25 mouse cellular contexts compared by ENCODE assay signal in genomic region chr6:115931639-115932038, GRCm38 (mm10). TPM values are rescaled to one million over a fixed set of nuclear protein-coding genes. Genes with fewer than 3 reads are reported as not detected.
DNase-seq lines count a peak whose midpoint lies in the region; ATAC-seq and TF ChIP-seq lines count a peak whose summit lies in the region.
"Had no signal": no experiment of that assay in that cellular context is flagged by ENCODE, and none has a peak within 500 bp of the region (broad histone marks: within the 10 kb centered on the region; RNA-seq: fewer than 3 reads in every experiment).

Gene Rho, plus strand, starts transcription at chr6:115931748.

- H3K4me1 ChIP-seq in heart, embryonic 11.5 days (ENCODE audit: control insufficient read depth, insufficient read depth, low read length) = peaks cover 19% of the 10 kb centered on the region
- peaks cover 29% of the 10 kb centered on the region for H3K4me1 ChIP-seq in midbrain, embryonic 10.5 days
- H3K4me1 ChIP-seq in midbrain, embryonic 13.5 days (replicated peaks) = peaks cover 24% of the 10 kb centered on the region; the same call in 1 of the 2 replicates
- peaks cover 4% of the 10 kb centered on the region for H3K4me1 ChIP-seq in stomach, embryonic 16.5 days (ENCODE audit: control insufficient read depth, insufficient read depth, low read length)
- no peaks in the 10 kb centered on the region for H3K4me1 ChIP-seq in stomach, postnatal 0 days (replicated peaks; ENCODE audit: control insufficient read depth, insufficient read depth)

- H3K4me2 ChIP-seq in heart, embryonic 11.5 days = no peak within 1 kb of the TSS
- H3K4me2 ChIP-seq in midbrain, embryonic 13.5 days (replicated peaks) = no peak within 1 kb of the TSS
- H3K4me2 ChIP-seq in stomach, embryonic 16.5 days (ENCODE audit: low read depth, low read length) = no peak within 1 kb of the TSS
- H3K4me2 ChIP-seq in stomach, postnatal 0 days (replicated peaks; ENCODE audit: low read depth) = no peak within 1 kb of the TSS
- H3K4me2 ChIP-seq: embryonic facial prominence, embryonic 12.5 days had no signal

- no peak for TF ChIP-seq CTCF in stomach, postnatal 0 days (IDR thresholded peaks at IDR 0.05; ENCODE audit: low read depth)

- H3K36me3 ChIP-seq in heart, embryonic 11.5 days (ENCODE audit: control insufficient read depth, insufficient read depth, low read length) = no peaks in the 10 kb centered on the region
- H3K36me3 ChIP-seq in midbrain, embryonic 10.5 days = no peaks in the 10 kb centered on the region
- H3K36me3 ChIP-seq in midbrain, embryonic 13.5 days = no peaks in the 10 kb centered on the region
- no peaks in the 10 kb centered on the region for H3K36me3 ChIP-seq in stomach, embryonic 16.5 days (ENCODE audit: control insufficient read depth, insufficient read depth, low read length)
- H3K36me3 ChIP-seq in stomach, postnatal 0 days (ENCODE audit: control insufficient read depth, insufficient read depth, low read length) = no peaks in the 10 kb centered on the region
- H3K36me3 ChIP-seq: embryonic facial prominence, embryonic 12.5 days; hindbrain, embryonic 10.5 days had no signal

- no peaks in the 10 kb centered on the region for H3K27me3 ChIP-seq in heart, embryonic 11.5 days (ENCODE audit: control insufficient read depth, insufficient read depth, low read length)
- H3K27me3 ChIP-seq in midbrain, embryonic 10.5 days (ENCODE audit: low read depth, poor library complexity, severe bottlenecking) = no peaks in the 10 kb centered on the region
- no peaks in the 10 kb centered on the region for H3K27me3 ChIP-seq in midbrain, embryonic 13.5 days
- no peaks in the 10 kb centered on the region for H3K27me3 ChIP-seq in stomach, embryonic 16.5 days (ENCODE audit: control insufficient read depth, insufficient read depth, low read length)
- no peaks in the 10 kb centered on the region for H3K27me3 ChIP-seq in stomach, postnatal 0 days (ENCODE audit: control insufficient read depth, insufficient read depth, low read length)
- H3K27me3 ChIP-seq: CH12.LX; embryonic facial prominence, embryonic 12.5 days had no signal

- DNase-seq in heart, postnatal 36 days = no peak
- DNase-seq in midbrain, embryonic 10.5 days (ENCODE audit: low spot score) = no peak
- no peak for DNase-seq in stomach, postnatal 0 days (ENCODE audit: low spot score)
- DNase-seq in retina, postnatal 7 days (ENCODE audit: low read depth, low spot score) = peak; percentile 58
- no peak for DNase-seq in cerebellum, postnatal 14 days
- DNase-seq: adrenal gland, postnatal 25 days; cerebellum, adult 18-20 months; cerebellum, adult 9-11 months; embryo, embryonic 11 days; gastrocnemius, adult 2 months; gastrocnemius, postnatal 25 days; heart, postnatal 14 days had no signal

- intact Hi-C loops in heart, postnatal 36 days (cut with DNase I) = no loop called here

- H3K9me3 ChIP-seq in heart, embryonic 11.5 days (replicated peaks; ENCODE audit: control insufficient read depth, low read length) = no peaks in the 10 kb centered on the region
- no peaks in the 10 kb centered on the region for H3K9me3 ChIP-seq in midbrain, embryonic 10.5 days (replicated peaks)
- no peaks in the 10 kb centered on the region for H3K9me3 ChIP-seq in midbrain, embryonic 13.5 days
- no peaks in the 10 kb centered on the region for H3K9me3 ChIP-seq in stomach, embryonic 16.5 days (replicated peaks; ENCODE audit: control insufficient read depth, low read length)
- no peaks in the 10 kb centered on the region for H3K9me3 ChIP-seq in stomach, postnatal 0 days (ENCODE audit: control insufficient read depth, low read length)
- H3K9me3 ChIP-seq: embryonic facial prominence, embryonic 12.5 days; hindbrain, embryonic 10.5 days had no signal

- H3K9ac ChIP-seq in heart, embryonic 11.5 days (ENCODE audit: low read depth, low read length) = peak within 1 kb of the TSS; percentile 22; the same call in 1 of the 2 replicates
- H3K9ac ChIP-seq in midbrain, embryonic 13.5 days (replicated peaks) = no peak within 1 kb of the TSS
- 0 out of 2 replicates have a peak within 1 kb of the TSS, but pooled peaks have one; percentile 15 for H3K9ac ChIP-seq in stomach, embryonic 16.5 days (ENCODE audit: low read length)
- H3K9ac ChIP-seq in stomach, postnatal 0 days (ENCODE audit: low read length) = no peak within 1 kb of the TSS
- H3K9ac ChIP-seq: embryonic facial prominence, embryonic 12.5 days had no signal

- no peak for TF ChIP-seq EP300 in stomach, postnatal 0 days (optimal IDR thresholded peaks at IDR 0.05)

- ATAC-seq in heart, embryonic 11.5 days (replicated peaks; ENCODE audit: insufficient number of reproducible peaks, low FRiP score, low TSS enrichment) = no peak
- no peak for ATAC-seq in midbrain, embryonic 13.5 days
- ATAC-seq in stomach, embryonic 16.5 days (ENCODE audit: insufficient read depth, low FRiP score) = no peak
- ATAC-seq in stomach, postnatal 0 days (ENCODE audit: low FRiP score, low TSS enrichment) = no peak
- ATAC-seq: forebrain, embryonic 14.5 days; hindbrain, embryonic 16.5 days; inflammation-experienced regulatory T-cells, adult 6 months; intestine, postnatal 0 days had no signal

- no peak within 1 kb of the TSS for H3K4me3 ChIP-seq in heart, embryonic 11.5 days (ENCODE audit: low read depth, low read length)
- H3K4me3 ChIP-seq in midbrain, embryonic 10.5 days = no peak within 1 kb of the TSS
- H3K4me3 ChIP-seq in midbrain, embryonic 13.5 days (replicated peaks) = no peak within 1 kb of the TSS
- H3K4me3 ChIP-seq in stomach, embryonic 16.5 days (replicated peaks; ENCODE audit: low read length) = no peak within 1 kb of the TSS
- no peak within 1 kb of the TSS for H3K4me3 ChIP-seq in stomach, postnatal 0 days (ENCODE audit: low read depth, low read length)
- H3K4me3 ChIP-seq: embryonic facial prominence, embryonic 12.5 days; gastrocnemius, adult 2 months; hindbrain, embryonic 10.5 days had no signal

- 86% methylated on average over 14 of the region's 14 CpGs for WGBS in heart, embryonic 11.5 days (ENCODE audit: insufficient replicate concordance)
- WGBS in midbrain, embryonic 10.5 days = 89% methylated on average over 14 of the region's 14 CpGs
- WGBS in midbrain, embryonic 13.5 days = 85% methylated on average over 14 of the region's 14 CpGs
- WGBS in stomach, embryonic 16.5 days = 82% methylated on average over 14 of the region's 14 CpGs
- 86% methylated on average over 14 of the region's 14 CpGs for WGBS in stomach, postnatal 0 days

- H3K27ac ChIP-seq in heart, embryonic 11.5 days (ENCODE audit: low read depth, low read length) = no peak within 1 kb of the TSS
- 0 out of 2 replicates have a peak within 1 kb of the TSS, but pooled peaks have one; percentile 0 for H3K27ac ChIP-seq in midbrain, embryonic 10.5 days (replicated peaks)
- H3K27ac ChIP-seq in midbrain, embryonic 13.5 days = no peak within 1 kb of the TSS
- no peak within 1 kb of the TSS for H3K27ac ChIP-seq in stomach, embryonic 16.5 days (ENCODE audit: low read length)
- H3K27ac ChIP-seq in stomach, postnatal 0 days (replicated peaks) = no peak within 1 kb of the TSS
- H3K27ac ChIP-seq: embryonic facial prominence, embryonic 12.5 days; gastrocnemius, adult 2 months had no signal

RNA-seq across cellular contexts. Expression of gene Rho, which starts in this region (rescaled TPM):
- 0.04 and 0.16 TPM in 2 replicates for polyA plus RNA-seq in heart, embryonic 11.5 days (2014; fragmentation: Nextera tagmentation; extraction: Ambion mirVana)
- not detected for total RNA-seq in heart, postnatal 36 days (2021)
- 0.17 and 0.20 TPM in 2 replicates for polyA plus RNA-seq in midbrain, embryonic 10.5 days (2016; fragmentation: Nextera tagmentation; extraction: Ambion mirVana)
- polyA plus RNA-seq in midbrain, embryonic 13.5 days (2015; fragmentation: Nextera tagmentation; extraction: Ambion mirVana) = 0.05 and 0.21 TPM in 2 replicates
- 0.09 TPM in 2 replicates for polyA plus RNA-seq in stomach, embryonic 16.5 days (2015; fragmentation: Nextera tagmentation; extraction: Ambion mirVana)
- 0.10 TPM in 2 replicates for polyA plus RNA-seq in stomach, postnatal 0 days (2015; fragmentation: Nextera tagmentation; extraction: Ambion mirVana)
- total RNA-seq: common myeloid progenitor, adult 5-6 weeks; granulocyte monocyte progenitor cell, adult 5-6 weeks had no signal
- polyA plus RNA-seq: heart, embryonic 14.5 days had no signal

Comparison
In these comparisons a context has a peak if more than half of its experiments do, and no peak if none do; other contexts are left out.
1. H3K9ac ChIP-seq: peak in heart, embryonic 11.5 days (single experiment) and stomach, embryonic 16.5 days (single experiment); none in midbrain, embryonic 13.5 days (single experiment) and stomach, postnatal 0 days (single experiment).